Mouse (Mus musculus) adipocyte (in vitro differentiated cells): ENCODE measurements around the gene Zbtb46.
"Not testable (repeated sequence)": the region's sequence is repeated elsewhere in the genome, so short reads cannot be mapped to it uniquely, and the experiment has no call there.

ENCODE experiments used
- DNase-seq: peaks from one replicate; pipeline ENCODE4 v3.0.0-alpha.2; 2016; ENCODE audit warnings: low spot score

The Zbtb46 gene

GRCm38 (mm10) chr2:181459153-181459672, at the start of gene Zbtb46:
Zbtb46 (minus strand) TSS chr2:181459426.
- DNase-seq, result peak; percentile 74

GRCm38 (mm10) chr2:181498644-181499043, 39.4 kb upstream of the Zbtb46 start:
- peak; percentile 48 for DNase-seq

- DNase-seq, result peak; percentile 90
Measured at GRCm38 (mm10) chr2:181497548-181497875, 38.3 kb upstream of the Zbtb46 start.

DNA sequence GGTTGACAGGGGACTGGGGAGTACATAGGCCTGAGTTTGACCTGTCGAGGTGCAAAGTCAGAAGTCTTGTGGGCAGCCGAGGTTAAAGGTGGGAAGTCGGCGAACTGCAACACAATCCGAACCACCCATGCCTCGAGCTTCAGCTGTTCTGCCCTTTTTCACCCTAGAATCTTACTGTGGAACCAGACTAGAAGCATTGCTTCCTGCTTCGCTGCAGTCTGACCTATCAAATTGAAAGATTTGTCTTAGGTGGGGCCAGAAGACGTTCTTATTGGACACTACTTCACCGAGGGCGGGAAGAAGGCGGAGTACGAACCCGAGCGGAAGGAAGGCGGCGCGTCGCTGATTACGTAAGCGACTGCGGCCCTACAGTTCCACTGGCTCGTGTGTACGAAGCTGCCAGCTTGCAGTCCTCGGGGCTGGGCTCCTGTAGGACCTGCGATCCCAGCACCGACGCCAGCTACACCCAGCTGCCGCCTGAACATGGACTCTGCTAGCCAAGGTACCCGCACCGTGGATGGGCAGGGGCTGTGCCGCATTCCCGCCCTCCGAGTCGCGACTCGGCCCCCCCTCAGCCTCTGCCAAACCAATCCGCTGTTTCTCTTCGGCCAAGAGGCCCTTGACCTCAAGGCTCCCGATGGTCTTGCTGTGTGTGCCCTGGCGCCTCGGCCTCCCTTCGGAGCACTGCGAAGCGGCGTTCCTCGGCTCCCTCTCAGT, 37.8 kb upstream of the Zbtb46 start, which contains the start of gene Tpd52l2:
Tpd52l2 (plus strand) TSS at position 312 of the 717 bp plus-strand sequence.
- DNase-seq, result peak; percentile 99

DNA sequence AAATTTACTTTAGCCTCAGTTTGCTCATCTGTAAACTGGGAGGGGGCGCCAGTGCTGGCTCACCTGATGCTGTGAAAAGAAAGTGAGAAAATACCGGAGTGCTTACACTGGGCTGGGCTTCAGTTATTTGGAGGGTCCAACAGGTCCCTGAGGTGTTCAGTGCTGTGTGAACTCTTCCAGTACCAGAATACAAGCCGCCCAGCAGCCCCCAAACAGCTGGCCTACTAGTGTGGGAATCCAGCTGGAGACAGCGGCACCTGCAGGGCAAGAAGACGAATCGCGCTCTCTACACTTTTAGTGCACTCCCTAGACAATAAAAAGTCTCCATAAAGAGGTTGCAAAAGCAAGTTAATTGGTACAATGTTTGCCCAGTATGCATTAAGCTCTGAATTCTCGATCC, 37.1 kb upstream of the Zbtb46 start:
- DNase-seq, result peak; percentile 76

- not testable (repeated sequence) for DNase-seq
Measured at GRCm38 (mm10) chr2:181495845-181496244, 36.6 kb upstream of the Zbtb46 start.

- DNase-seq, result no peak
Measured at GRCm38 (mm10) chr2:181494266-181494945, 35.2 kb upstream of the Zbtb46 start.

- DNase-seq, result no peak
Measured at GRCm38 (mm10) chr2:181493156-181493927, 34.1 kb upstream of the Zbtb46 start, which contains the start of gene Abhd16b. Abhd16b (plus strand) TSS chr2:181493206.

DNA sequence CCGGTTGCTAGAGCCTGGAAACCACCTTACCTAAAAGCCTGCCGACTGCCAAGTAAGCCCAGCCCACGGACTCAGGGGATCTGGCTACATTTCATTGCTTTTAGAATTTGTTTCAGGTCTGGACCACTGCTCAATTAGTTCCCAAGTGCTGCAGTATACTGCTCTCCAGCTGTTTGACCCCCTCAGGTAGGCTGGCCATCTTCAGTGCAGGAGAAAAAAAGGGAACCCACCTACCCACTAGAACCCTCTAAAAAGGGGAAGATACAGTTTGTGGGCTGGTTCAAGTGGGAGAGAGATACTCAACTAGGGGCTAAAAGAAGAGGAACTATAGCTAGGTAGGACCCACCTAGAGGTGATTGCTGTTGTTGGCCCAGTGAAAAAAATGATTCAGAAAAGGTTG, 33.0 kb upstream of the Zbtb46 start:
- DNase-seq, result no peak

- DNase-seq, result no peak
Measured at GRCm38 (mm10) chr2:181491432-181492205, 32.4 kb upstream of the Zbtb46 start.

DNA sequence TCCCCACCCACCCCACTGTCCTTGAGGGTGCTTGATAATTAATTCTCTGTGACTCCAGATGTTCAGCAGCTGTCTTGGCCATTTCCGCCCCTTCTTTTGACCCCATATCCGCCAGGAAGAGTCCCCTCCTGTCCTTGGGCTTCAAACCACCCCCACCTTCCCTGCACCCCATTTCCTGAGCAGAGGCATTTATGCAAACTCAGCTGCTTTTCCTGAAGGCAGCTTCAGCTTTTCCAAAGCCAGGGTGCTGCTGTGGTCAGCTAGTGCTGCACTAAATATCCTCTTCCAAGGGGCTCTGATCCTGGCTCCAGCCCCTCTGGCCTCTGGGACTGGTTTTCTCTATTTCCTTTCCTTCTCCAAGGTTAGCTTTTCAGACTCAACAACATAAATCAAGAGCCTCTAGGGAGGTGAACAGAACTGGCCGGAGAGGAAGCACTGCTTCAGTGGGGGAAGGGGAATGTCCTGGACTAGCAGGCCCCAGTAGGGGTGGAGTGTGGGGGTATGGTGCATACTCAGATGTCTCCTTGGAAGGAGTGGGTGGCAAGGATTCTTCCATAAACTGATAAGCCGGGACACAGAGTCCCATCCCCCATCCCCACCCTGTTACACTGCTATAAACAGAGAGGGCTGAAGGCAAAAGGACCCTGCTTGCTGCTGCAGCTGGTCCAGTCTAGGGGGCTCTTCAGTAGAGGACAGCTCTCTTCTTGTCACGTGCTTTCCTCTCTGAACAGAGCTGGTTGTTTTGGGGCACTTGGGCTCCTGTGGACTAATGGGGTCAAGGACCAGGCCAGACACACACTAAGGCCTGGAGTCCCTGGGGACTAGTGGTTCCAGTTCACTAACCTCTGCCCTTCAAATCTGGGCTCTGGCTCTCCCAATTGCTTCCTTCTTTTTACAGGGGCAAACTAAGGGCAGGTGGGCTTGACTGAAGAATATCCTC, 28.4 kb upstream of the Zbtb46 start:
- DNase-seq, result peak; percentile 83

- no peak for DNase-seq
Measured at GRCm38 (mm10) chr2:181485741-181486140, 26.5 kb upstream of the Zbtb46 start.

DNA sequence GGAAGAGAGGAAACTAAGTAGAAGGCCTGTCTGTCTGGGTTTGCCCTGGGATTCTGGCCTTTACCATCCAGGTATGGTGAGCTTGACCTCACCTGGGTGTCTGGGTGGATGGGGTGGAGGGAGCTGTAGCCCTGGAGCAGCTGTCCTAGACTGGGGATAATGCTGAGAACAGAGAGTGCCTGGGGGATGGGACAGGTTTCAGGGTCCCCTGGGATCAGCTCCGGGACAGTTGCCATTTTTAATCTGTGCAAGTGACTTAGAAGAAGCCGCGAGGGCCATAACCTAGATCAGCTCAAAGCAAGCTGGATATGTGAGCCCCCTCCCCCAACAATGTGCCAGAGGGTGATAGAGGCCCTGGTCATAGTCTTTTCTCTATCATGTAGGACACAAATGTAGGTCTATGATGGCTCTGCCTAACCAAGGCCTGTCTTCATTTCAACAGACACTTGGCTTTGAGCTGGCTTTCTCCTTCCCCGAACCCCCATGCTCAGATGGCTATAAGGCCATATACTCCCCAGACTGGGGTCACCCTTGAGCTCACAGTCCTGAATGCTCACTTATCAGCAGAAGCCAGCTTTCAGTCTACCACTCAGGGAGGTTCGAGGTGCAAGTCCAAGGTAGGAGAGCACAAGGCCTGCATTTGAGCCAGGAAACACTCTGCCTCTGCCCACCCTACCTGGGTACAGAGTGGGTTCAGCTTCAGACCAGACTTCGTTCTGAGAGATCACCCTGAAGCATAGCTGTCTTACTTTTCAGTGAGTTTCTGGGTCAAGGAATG, 25.4 kb upstream of the Zbtb46 start:
- DNase-seq, result no peak

DNA sequence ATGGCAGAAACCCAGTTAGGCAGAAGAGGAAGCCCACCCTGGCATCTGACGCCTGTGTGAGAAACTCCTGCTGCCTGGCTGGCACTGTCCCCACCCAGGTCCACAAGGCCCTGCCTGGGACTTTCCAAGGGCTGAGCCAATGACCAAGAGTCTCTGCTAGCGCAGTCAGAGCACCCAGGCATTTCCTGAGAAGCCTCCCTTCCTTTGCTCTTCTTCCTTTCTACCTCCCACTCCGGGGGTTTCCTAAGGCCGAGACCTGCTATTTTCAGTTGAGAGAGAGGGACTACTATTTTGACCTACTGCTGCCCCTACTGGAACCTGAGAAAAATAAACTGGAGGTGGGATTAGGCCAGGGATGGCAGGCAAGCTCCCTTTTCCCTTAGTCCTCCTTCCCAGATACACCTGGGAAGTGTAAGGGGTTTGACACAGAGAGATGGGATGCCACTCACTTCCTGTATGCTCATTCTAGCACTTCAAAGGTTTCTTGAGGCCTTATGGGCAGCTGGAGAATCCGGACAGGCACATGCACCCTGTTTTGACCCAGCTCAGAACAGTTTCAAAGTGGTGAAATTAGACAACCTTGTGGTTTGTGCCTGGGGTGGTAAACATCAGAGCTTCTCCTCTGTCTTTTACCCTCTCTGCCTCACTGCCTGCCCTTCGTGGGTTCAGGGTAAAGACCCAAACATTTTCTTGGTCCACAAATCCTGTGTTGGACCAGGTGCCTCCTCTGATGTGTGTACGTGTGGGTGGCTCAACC, 24.5 kb upstream of the Zbtb46 start:
- no peak for DNase-seq

- DNase-seq, result no peak
Measured at GRCm38 (mm10) chr2:181483120-181483519, 23.9 kb upstream of the Zbtb46 start.

GRCm38 (mm10) chr2:181472256-181472827, 13.1 kb upstream of the Zbtb46 start:
- no peak for DNase-seq

DNA sequence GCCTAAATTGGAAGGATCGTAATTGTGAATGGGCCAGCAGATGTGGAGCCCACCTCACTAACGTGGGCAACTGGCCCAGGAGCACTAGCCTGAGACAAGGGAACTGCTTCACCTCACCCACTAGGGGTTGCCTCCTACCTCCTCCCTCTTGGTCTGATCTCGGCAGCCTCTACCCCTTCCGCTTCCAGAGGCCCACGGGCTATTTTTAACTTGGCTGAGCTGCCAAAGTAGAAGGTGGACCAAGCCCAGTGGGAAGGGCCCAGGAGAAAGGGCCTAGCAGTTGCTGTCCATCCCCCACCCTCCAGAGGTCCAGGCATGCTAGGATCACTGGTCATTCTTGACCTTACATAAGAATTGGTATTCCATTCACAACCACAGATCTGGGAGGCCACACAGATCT, 12.0 kb upstream of the Zbtb46 start:
- peak; percentile 86 for DNase-seq

GRCm38 (mm10) chr2:181470285-181470684, 11.1 kb upstream of the Zbtb46 start:
- no peak for DNase-seq

DNA sequence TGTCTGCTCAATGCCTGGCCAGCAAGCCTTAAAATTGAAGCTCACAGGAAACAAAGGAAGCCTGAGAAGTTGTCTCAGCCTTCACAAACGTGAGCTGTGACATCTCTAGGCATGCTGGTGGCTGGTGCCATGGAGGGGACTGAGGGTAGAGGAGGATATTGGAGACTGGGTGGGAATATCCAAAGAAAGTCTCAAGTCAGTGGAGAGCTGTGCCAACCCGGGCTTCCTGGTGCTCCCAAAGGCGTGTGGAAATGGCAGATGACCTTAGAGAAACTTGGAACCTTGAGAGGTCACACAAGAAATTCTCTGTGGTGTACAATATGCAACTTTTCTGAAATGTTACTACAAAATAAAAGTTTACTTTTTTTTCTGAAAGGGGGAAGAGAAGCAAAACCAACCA, 6.2 kb upstream of the Zbtb46 start:
- no peak for DNase-seq
